Mouse (Mus musculus): Measurements from ENCODE around the gene Erc2. TPM values are rescaled to one million over a fixed set of nuclear protein-coding genes. Genes with fewer than 3 reads are reported as not detected.
A peak's percentile ranks its signal among the peaks of the same experiment; 100 is the strongest.
"Not testable (repeated sequence)": the region's sequence is repeated elsewhere in the genome, so short reads cannot be mapped to it uniquely, and the experiment has no call there.

Gene Erc2
- total RNA-seq, 2 experiments from 2014 or later, result 203 to 224 TPM

- DNase-seq (ENCODE audit: extremely low spot score in 1 of 2, low spot score in 2 of 2), result no peak
- Histone ChIP-seq H3K27ac (no peak overlapping the region), H3K4me3 (no peak overlapping the region)
- no peak for TF ChIP-seq CTCF (IDR thresholded peaks at IDR 0.05)
- intact Hi-C loops (cut with DNase I), result no loop called here
Observed at GRCm38 (mm10) chr14:27840120-27840519, 217.9 kb downstream of the Erc2 start.

GRCm38 (mm10) chr14:27846875-27847274 is 224.6 kb downstream of the Erc2 start:
- no peak for TF ChIP-seq CTCF (IDR thresholded peaks at IDR 0.05)
- H3K4me3 ChIP-seq, result no peak overlapping the region
- DNase-seq (ENCODE audit: extremely low spot score in 1 of 2, low spot score in 2 of 2), result peak; percentile 48 to 49
- intact Hi-C loops (cut with DNase I), result loop anchor here (1.0 kb wide), 2 partner anchors 13 to 29 kb away; no protein-coding TSS in a partner anchor
- H3K27ac ChIP-seq, result peak overlapping the region; percentile 75

GRCm38 (mm10) chr14:27847291-27847690 is 225.1 kb downstream of the Erc2 start:
- intact Hi-C loops (cut with DNase I), result loop anchor here (1.0 kb wide), 2 partner anchors 13 to 29 kb away; no protein-coding TSS in a partner anchor
- Histone ChIP-seq H3K4me3 (no peak overlapping the region), H3K27ac (peak overlapping the region; percentile 75)
- DNase-seq (ENCODE audit: extremely low spot score in 1 of 2, low spot score in 2 of 2), result no peak
- TF ChIP-seq CTCF (IDR thresholded peaks at IDR 0.05), result no peak

- no peak for DNase-seq (ENCODE audit: extremely low spot score in 1 of 2, low spot score in 2 of 2)
- Histone ChIP-seq H3K27ac (no peak overlapping the region), H3K4me3 (no peak overlapping the region)
- TF ChIP-seq CTCF (IDR thresholded peaks at IDR 0.05), result no peak
- intact Hi-C loops (cut with DNase I), result no loop called here
Observed at GRCm38 (mm10) chr14:27851231-27851630, 229.0 kb downstream of the Erc2 start.

GRCm38 (mm10) chr14:27852606-27853005 is 230.4 kb downstream of the Erc2 start:
- Histone ChIP-seq H3K4me3 (no peak overlapping the region), H3K27ac (peak overlapping the region; percentile 51; the same call in 1 of the 2 replicates)
- TF ChIP-seq CTCF (IDR thresholded peaks at IDR 0.05), result no peak
- peak; percentile 32 to 33 for DNase-seq (ENCODE audit: extremely low spot score in 1 of 2, low spot score in 2 of 2)
- intact Hi-C loops (cut with DNase I), result loop anchor here (1.0 kb wide), 3 partner anchors 8 to 123 kb away; no protein-coding TSS in a partner anchor

- Histone ChIP-seq H3K27ac (peak overlapping the region; percentile 12; the same call in 1 of the 2 replicates), H3K4me3 (no peak overlapping the region)
- intact Hi-C loops (cut with DNase I), result loop anchor here (1.0 to 5.0 kb wide), 4 partner anchors 8 to 115 kb away; no protein-coding TSS in a partner anchor
- peak; percentile 43 to 77 for DNase-seq (ENCODE audit: extremely low spot score in 1 of 2, low spot score in 2 of 2)
- no peak for TF ChIP-seq CTCF (IDR thresholded peaks at IDR 0.05)
Observed at GRCm38 (mm10) chr14:27860371-27861046, 238.3 kb downstream of the Erc2 start.

- no peak for TF ChIP-seq CTCF (IDR thresholded peaks at IDR 0.05)
- no peak for DNase-seq (ENCODE audit: extremely low spot score in 1 of 2, low spot score in 2 of 2)
- H3K4me3 ChIP-seq, result no peak overlapping the region
- 0 out of 2 replicates have a peak overlapping the region, but pooled peaks have one; percentile 28 for H3K27ac ChIP-seq
- intact Hi-C loops (cut with DNase I), result loop anchor here (5.0 kb wide), 1 partner anchor 45 kb away; no protein-coding TSS in a partner anchor
Observed at GRCm38 (mm10) chr14:27862299-27862698, 240.1 kb downstream of the Erc2 start.

GRCm38 (mm10) chr14:27867386-27867785 is 245.2 kb downstream of the Erc2 start:
- DNase-seq (ENCODE audit: extremely low spot score in 1 of 2, low spot score in 2 of 2), result no peak
- intact Hi-C loops (cut with DNase I), result no loop called here
- no peak overlapping the region for H3K4me3 ChIP-seq
- TF ChIP-seq CTCF (IDR thresholded peaks at IDR 0.05), result no peak
- H3K27ac ChIP-seq, result no peak overlapping the region

- Histone ChIP-seq H3K27ac (no peak overlapping the region), H3K4me3 (no peak overlapping the region)
- DNase-seq (ENCODE audit: extremely low spot score in 1 of 2, low spot score in 2 of 2), result no peak
- peak; percentile 18 for TF ChIP-seq CTCF (IDR thresholded peaks at IDR 0.05)
- intact Hi-C loops (cut with DNase I), result no loop called here
Observed at GRCm38 (mm10) chr14:27873619-27874018, 251.4 kb downstream of the Erc2 start.

- peak; percentile 43 to 54 for DNase-seq (ENCODE audit: extremely low spot score in 1 of 2, low spot score in 2 of 2)
- H3K4me3 ChIP-seq, result peak overlapping the region; percentile 47
- H3K27ac ChIP-seq, result peak overlapping the region; percentile 63
- TF ChIP-seq CTCF (IDR thresholded peaks at IDR 0.05), result no peak
- intact Hi-C loops (cut with DNase I), result loop anchor here (1.0 kb wide), 2 partner anchors 24 to 29 kb away; no protein-coding TSS in a partner anchor
Observed at GRCm38 (mm10) chr14:27875991-27876411, 253.8 kb downstream of the Erc2 start.

GRCm38 (mm10) chr14:27881972-27882371 is 259.7 kb downstream of the Erc2 start:
- DNase-seq (ENCODE audit: extremely low spot score in 1 of 2, low spot score in 2 of 2), result no peak

GRCm38 (mm10) chr14:27886337-27886736 is 264.1 kb downstream of the Erc2 start:
- H3K4me3 ChIP-seq; H3K27ac ChIP-seq; DNase-seq (ENCODE audit: extremely low spot score in 1 of 2, low spot score in 2 of 2); intact Hi-C loops (cut with DNase I): not testable (repeated sequence)

More at GRCm38 (mm10) chr14:27881972-27882371, 259.7 kb downstream of the Erc2 start:
- Histone ChIP-seq H3K4me3 (no peak overlapping the region), H3K27ac (no peak overlapping the region)
- intact Hi-C loops (cut with DNase I), result loop anchor here (5.0 kb wide), 1 partner anchor 65 kb away; no protein-coding TSS in a partner anchor
- no peak for TF ChIP-seq CTCF (IDR thresholded peaks at IDR 0.05)

All from left cerebral cortex, adult 2 months (tissue).